Mouse (Mus musculus): Measurements from ENCODE around the gene Taldo1.

The Taldo1 gene

DNA sequence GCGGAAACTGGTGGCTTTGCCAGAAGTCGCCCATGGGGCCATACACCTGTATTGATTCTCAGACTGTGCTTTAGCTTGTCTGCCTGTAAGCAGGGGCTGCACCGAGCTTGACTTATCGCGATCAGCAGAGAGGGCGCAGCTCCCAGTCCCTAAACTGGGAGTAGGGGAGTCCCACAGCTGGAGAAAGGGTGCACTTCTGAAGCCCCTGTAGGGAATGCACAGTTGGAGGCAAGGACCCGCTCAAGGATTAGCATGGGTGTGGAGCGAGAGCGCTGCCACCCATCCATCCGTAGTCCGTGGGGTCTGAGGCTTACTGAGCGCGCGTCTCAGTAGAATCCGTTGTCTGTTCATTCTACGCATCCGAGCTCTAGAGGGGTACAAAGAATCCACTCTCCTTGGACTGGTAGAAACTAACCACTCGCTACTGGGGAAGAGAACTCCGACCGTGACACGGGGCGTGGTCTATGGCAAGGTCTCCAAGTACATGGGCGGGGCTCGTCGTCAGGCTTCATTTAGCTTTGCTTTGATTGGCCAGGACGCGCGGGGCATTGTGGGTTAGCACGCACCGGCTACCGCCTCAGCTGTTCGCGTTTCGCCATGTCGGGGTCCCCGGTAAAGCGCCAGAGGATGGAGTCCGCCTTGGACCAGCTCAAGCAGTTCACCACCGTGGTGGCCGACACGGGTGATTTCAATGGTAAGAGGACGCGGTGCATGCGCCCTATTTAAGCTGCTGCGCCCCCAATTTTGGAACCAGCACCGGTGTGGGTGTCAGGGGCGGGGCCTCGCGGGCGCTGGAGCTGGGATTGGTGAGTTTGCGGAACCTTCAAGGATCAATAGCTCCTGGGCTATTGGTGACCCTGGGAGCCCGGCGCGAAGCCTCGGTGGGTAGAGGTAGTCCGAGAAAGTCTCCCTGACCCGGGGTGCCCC is at the start of gene Taldo1:
TSS of gene Taldo1 (plus strand) at position 575 of the 927 bp plus-strand sequence.
- DNase-seq, result peak; percentile 99

DNA sequence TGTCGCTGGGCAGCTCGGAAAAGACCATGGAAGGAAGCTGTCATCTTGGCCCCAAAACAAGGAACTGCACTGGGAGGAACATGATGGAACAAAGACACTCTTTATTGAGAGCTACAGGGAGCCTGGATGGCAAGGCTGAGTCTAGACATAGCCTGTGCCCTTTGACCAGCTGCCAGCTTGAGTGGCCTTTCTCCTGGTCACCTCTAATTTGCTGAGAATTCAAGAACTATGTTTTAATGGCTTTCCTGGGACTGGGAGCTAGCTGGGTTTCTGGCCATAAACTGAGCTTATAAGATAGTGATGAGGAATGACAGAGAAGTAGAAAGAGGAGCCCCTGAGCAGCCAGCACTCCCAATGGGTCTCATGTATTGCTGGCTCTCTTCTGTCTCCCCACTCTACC is 48.8 kb upstream of the Taldo1 start:
- no peak for DNase-seq

DNA sequence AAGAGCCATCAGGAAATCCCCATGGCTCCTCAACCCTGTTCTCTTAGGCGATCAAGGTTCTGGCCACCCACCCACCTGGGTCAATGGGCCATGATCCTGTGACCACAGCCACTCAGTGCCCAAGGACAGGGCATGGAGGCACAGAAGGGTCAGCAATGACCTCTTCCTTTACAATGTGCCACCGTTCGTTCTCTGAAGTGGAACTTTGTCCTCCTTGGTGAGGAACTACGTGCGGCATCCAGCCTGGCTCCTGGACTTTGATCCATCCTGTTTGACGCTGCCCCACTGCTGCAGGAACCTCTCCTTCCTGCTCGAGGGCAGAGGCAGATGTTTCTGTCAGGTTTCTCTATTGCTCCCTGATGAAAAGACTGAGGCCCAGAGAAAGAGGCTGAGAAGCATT is 48.3 kb upstream of the Taldo1 start:
- no peak for DNase-seq

DNA sequence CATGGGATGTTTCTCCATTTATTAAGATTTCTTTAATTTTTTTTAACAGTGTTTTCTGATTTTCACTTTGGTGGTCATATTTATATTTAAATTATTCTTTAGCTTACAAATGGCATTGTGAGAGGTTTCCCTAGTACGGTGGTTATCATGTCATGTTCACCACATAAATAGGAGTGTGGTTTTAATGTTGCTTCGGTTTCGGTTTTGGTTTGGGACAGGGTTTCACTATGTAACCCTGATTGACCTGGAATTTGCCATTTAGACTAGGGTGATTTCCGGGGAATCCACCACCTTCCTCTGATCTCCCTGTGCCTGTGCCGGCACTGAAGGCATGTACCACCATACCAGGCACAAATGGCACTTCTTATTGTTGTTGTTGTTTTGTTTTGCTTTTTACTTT is 47.2 kb upstream of the Taldo1 start:
- no peak for DNase-seq

DNA sequence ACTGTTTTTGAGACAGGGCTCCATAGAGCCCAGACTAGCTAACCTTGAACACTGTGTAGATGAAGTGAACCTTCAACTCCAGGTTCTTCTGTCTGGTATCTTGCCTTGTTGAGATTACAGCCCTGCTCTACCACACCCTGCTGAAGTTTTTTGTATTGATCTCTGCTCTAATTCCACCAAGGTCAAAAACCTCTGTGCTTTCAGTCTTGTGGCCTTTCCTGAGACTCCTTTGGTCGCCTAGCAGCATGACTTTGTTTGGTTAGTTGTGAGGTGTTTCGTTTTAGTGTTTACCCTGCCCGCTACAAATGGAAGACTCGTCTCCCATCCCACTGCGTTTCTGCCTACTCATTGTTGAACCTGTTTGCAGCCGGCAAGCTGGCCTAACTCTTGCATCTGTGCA is 40.9 kb upstream of the Taldo1 start:
- DNase-seq, result no peak

DNA sequence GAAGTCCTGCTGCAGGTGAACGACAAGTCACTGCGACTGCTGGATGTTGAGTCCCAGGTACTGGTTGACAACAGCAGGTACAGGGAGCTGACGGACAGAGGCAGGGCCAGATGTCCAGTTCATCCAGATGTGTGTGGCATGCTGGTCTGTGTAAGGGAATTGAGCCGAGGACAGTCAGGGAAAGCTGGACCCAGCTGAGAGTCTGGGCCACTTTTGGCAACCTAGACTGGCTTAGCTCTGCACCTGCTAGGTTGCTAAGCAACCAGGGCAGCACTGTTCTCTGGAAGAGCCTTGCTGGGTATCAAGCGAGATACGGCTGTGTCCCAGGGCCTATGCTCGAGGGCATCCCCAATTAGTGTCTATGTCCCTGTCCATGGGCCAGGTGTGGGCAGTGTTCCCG is 36.9 kb upstream of the Taldo1 start:
- no peak for DNase-seq

DNA sequence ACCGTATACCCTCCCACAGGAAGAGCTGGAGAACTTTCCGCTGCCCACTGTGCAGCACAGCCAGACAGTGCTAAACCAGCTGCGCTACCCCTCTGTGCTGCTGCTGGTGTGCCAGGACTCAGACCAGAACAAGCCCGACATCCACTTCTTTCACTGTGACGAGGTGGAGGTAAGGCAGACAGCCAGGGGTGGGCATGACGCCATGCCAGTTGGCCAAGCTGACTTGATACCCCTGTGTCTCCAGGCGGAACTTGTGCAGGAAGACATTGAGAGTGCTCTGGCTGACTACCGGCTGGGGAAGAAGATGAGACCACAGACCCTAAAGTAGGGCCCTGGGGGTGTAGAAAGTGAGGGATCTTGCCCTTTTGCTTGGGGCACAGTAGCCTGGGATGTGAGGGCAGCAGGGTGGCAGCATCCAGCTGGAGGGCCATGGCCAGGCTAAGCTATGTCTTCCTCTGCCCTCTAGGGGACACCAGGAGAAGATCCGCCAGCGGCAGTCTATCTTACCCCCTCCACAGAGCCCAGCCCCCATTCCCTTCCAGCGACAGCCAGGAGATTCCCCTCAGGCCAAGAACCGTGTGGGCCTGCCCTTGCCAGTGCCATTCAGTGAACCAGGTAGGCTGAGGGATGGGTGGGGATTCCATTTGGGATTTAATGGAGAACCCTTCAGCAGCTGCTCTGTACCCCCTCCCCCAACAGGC is 36.2 kb upstream of the Taldo1 start:
- DNase-seq, result no peak

DNA sequence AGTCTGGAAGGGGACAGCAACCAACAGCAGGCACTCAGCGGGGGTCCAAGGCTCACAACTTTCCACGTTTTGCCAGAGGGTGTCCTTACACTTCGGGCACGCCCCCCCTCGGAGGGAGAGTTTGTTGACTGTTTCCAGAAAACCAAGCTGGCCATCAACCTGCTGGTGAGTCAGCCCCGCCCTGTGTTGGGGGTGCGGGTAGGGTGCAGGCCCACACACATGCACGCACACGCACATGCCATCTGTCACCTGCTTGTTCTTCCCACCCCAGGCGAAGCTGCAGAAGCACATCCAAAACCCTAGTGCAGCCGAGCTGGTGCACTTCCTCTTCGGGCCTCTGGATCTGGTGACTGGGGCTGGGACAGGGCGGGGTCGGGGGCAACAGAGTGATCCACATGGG is 35.0 kb upstream of the Taldo1 start:
- DNase-seq, result no peak

DNA sequence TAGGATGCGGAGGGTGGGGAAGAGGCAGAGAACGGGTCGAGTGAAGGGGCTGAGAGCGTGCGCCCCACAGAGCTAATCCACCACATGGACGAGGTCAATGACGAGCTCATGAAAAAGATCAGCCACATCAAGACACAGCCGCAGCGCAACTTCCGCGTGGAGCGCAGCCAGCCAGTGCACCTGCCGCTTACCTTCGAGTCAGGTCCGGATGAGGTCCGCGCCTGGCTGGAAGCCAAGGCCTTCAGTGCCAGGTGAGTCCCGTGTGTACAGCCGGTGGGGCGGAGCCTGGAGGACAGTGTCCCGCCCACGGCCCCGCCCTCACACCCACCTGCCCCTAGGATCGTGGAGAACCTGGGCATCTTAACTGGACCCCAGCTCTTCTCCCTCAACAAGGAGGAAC is 30.5 kb upstream of the Taldo1 start:
- DNase-seq, result no peak

DNA sequence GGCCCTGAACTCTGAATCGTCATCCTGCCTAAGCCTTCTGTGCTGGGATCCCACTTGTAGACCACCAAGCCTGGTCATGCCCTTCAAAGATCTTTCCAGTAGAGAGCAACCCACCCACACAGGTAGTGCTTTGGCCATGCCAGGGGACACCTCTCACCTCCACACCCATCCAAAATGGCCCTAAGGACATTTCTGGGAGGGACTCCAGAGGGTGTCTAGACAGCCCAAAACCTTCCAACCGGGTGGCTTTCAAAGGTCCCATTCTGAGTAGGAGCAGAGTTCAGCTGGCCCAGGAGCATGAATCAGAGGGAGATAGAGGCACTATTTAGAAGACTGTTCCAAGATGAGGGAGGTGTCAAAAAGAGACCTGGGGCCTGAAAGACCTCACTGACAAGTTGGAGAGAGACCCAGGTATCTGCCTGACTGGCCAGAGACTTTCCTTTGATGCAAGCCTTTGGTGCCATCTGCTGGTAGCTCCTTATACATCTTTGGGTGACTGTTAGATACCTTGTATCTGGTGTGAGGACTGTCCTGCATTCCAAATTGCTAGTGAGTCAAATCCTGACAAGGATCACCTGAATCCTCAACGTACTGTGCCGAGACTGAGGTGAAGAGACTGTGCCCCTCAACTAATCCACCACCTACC is 28.8 kb upstream of the Taldo1 start:
- DNase-seq, result peak; percentile 82

DNA sequence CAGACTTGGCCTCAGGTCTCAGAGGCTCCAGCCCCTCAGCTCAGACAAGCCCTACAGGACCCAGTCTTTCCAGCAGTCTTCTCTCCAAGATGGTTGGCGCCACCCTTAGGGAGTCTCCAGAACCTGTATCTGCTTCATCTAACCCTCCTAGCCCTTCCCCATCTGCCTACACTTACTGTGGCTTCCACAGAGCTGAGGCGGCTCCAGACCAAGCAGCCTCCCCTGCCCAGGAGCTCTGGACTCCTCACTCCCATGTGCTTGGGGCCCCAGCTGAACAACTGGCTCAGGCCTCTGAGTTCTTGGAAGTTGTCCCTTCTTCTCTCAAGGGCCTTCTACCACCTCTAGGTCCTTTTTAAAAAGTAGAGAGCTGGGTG is 28.3 kb upstream of the Taldo1 start:
- no peak for DNase-seq

DNA sequence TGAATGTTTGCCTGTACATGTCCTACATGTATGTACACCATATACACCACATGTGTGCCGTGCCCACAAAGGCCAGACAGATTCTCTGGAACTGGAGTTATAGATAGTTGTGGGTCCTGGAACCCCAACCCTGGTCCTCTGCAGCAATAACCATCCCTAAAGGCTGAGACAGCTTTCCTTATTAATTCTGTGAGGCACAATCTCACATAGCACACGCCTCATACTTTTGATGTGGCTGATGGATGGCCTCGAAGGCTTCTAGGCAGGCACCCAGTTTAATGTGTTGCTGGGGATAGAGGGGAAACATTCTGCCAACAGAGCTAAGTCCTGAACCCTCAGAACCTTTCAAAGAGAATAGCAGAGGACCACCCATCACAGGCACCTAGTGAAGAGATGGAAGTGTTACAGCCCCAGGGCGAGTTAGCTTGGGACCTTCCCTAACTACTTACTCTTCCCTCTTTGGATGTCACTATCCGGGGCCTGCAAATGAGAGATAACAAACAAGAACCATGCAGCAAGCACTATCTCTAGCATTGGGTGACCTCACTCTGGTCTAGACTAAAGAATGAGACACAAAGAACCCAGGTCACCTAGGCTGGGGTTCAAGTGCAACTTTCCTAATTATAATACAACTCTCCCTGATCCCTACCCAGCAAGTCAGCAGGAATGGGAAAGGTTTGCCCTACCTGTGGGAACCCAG is 27.5 kb upstream of the Taldo1 start:
- DNase-seq, result no peak

DNA sequence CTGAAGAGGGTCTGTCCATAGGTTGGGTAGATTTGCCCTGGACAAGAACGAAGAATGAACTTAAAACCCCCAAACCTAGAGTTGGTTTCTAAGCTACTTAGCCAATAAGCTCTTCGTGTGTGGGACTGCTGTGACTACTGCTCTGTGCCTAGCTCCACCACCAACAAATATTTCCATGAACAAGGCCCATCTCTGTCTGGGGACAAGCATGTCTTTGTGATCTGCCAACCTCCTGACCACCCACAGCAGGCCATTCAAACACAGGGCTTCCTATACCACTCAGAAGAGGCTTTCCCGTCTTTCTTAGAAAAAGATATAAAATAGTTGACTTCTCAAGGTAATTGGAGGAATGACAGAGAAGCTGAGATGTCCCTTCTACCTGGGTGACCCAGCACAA is 27.0 kb upstream of the Taldo1 start:
- no peak for DNase-seq

DNA sequence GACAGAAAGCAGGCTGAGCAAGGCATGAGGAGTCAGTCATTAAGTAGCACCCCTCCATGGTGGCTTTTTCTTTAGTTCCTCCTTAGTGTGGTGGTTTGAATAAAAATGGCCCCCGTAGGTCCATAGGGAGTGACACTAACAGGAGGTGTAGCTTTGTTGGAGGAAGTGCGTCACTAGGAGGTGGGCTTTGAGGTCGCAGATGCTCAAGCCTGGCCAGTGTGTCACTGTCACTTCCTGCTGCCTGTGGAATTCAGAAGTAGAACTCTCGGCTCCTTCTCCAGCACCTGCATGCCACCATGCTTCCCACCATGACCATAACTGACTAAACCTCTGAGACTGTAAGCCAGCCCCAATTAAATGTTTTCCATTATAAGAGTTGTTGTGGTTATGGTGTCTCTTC is 24.6 kb upstream of the Taldo1 start:
- no peak for DNase-seq

DNA sequence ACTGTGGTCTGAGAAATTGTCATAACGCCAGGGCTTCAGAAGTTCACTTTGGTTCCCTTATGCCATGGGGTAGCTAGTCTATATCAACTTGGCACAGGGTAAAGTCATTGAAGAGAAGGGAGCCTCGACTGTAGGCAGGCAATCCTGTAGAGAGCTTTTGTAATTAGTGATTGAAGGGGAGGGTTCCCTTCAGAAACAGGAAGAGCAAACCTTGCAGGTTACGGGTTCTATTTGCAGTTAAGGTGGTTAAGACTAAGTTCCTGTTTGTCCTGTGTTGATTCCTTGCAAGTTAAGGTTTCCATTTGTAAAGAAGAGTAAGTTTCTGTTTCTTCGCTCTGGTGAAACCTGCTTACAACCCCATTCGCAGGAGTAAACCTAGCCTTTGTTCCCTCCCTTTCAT is 22.1 kb upstream of the Taldo1 start:
- no peak for DNase-seq

DNA sequence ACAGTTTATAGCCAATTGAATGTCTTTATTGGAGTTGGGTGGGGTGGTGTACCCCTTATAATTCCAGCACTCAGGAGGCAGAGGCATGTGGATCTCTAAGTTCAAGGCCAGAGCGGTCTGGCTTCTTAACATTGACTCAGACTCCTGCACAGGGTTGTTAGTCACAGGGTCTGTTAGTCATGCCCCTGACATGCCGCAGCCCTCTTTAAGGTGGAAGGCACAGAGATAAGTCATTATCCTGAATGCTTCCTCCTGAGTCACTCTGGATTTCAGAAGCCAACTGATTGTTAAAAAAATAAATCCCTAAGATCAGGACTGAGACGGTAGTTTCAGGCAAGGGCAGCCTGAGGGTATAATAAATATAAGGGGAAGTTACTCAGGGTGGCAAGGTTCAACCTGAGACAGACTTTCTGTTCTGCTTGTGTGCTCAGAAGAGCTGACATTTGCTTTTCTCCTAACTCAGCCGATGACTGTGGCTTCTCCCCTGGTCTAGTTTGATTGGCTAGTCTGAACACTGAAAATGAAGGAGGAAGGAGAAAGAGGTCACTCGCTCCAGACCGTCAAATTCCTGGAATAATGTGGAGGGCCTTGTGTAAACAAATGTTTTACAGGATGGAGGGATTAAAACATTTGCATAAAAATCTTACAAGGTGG is 19.9 kb upstream of the Taldo1 start:
- no peak for DNase-seq

DNA sequence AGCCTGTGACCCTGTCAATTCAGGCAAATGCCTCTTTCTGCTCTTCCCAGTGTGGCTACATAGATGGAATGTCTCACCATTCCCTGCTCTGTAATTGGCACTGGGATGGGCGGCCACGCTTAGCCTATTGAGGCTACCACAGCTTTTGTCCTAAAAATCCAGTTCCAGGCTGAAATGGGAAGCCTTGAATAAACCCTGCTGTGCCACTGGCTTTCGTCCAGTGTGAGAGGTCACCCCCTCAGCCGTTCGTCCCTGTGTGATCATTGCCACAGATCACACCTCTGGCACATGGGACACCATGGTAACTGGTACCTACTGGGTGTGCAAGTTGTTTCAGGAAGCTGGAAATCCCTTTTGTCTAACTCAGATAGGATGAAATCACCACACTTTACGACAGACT is 18.4 kb upstream of the Taldo1 start:
- no peak for DNase-seq

DNA sequence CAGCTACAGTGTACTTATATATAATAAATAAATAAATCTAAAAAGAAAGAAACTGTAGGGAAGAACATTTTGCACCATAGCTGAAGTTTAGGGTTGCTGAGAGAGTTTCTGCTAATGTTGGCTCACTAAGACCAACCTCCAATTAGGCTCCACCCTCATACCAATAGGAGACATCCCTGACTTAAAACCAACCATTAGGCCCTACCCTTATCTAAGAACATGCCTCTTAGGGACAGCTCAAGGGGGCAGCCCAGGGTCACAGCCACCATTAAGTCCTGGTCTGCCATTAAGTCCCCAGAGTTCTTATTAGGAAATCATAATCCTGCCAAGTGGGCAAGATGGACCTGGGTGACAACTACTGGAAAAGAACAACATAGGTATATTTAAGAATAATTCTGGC is 17.6 kb upstream of the Taldo1 start:
- DNase-seq, result no peak

DNA sequence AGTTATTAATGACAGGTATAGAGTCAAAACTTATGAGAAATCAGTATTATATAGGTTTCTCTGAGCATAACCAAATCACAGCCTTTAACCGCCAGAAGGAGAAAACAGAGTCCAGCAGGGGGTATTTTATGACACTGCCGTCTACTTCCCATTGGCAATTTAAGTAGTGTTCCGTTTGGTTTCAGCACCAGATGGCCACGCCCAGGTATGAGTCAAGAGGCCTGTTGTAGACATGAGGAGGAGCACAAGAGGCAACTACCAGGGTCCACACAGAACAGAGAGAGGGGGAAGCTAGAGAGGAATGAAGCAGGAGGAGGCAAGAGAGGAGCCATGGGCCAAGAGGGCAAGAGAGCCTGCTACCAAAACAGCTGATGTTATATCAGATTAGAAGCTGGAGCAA is 12.4 kb upstream of the Taldo1 start:
- DNase-seq, result no peak

DNA sequence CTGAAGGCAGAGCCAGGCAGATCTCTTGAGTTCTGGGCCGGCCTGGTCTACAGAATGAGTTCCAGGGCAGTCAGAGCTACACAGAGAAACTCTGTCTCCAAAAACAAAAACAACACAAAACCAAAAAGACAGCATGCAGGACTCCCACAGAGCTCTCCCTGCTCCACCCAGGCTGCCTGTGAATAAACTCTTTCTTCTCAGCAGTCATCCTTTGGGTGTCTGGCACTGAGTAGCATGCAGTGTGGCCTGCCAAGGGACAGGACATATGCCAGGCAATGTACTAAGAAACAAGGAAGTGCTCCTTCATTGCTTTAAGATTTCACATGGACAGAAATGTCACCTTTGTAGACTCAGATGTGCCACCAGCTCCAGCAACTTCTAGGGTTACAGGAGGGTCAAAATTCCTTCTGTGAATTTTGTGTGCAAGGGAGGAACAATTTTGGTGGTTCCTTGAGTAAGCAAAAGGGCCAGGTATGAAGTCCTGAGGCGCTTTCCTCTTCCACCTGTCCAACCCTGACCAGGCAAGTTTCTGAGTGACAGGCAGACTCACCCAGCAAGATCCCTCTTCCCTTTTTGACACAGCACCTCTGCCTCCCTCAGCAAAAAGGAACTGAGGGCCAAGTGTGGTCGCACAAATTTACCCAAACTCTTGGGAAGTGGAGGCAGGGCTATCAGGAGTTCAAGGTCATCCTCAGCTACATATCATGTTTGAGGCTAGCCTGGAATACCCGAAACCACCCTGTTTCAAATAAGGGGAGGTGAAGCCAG is 10.7 kb upstream of the Taldo1 start:
- DNase-seq, result no peak

DNA sequence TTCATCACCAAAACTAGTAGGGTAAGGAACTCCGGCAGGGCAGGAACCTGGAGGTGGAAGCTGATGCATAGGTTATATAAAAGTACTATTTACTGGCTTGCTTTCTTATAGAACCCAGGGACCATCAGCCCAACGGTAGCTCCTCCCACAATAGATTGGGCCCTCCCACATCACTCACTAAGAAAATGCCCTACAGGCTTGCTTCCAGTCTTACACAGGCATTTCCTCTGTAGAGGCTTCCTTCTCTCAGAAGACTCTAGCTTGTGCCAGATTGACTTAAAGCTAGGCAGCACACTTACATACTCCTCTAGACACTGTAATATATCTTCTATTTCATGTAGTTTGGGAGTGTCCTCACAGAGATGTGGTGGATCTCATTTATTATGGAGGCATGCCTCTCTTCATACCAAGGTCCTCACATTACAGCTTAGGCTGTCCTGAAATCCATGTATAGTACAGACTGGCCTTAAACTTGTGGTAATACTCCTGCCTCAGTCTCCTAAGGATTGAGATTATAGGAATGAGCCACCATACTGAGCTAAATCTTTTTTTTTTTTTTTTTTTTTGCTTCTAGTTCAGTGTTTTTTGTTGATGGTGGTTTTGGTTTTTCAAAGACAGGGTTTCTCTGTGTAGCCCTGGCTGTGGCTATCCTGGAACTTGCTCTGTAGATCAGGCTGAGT is 4.1 kb upstream of the Taldo1 start:
- DNase-seq, result no peak

Measured in embryo, embryonic 11 days (tissue).